Mouse (Mus musculus) thymus, adult 18-20 months (tissue): ENCODE measurements around the gene Ces1f.
"Not testable (repeated sequence)": the region's sequence is repeated elsewhere in the genome, so short reads cannot be mapped to it uniquely, and the experiment has no call there.

Experiments used
- DNase-seq, 2 experiments: peaks; one replicate each; pipeline ENCODE4 v3.0.0; 2022; ENCODE audit warnings: mixed read lengths in 2 of 2

The Ces1f gene

GRCm38 (mm10) chr8:93279556-93279955 lies at the start of gene Ces1f:
Ces1f (minus strand) TSS chr8:93279747.
- DNase-seq: no peak

- DNase-seq: no peak
Observed at GRCm38 (mm10) chr8:93325123-93325522, 45.6 kb upstream of the Ces1f start.

GRCm38 (mm10) chr8:93317031-93317430 lies 37.5 kb upstream of the Ces1f start:
- no peak for DNase-seq

- DNase-seq: no peak
Observed at GRCm38 (mm10) chr8:93315557-93315956, 36.0 kb upstream of the Ces1f start.

- no peak for DNase-seq
Observed at GRCm38 (mm10) chr8:93283896-93284295, 4.3 kb upstream of the Ces1f start.

- DNase-seq: no peak
Observed at GRCm38 (mm10) chr8:93282349-93282748, 2.8 kb upstream of the Ces1f start.

- no peak for DNase-seq
Observed at GRCm38 (mm10) chr8:93278176-93278805, 1.3 kb downstream of the Ces1f start.

- DNase-seq: no peak
Observed at GRCm38 (mm10) chr8:93274609-93275008, 4.9 kb downstream of the Ces1f start.

- no peak for DNase-seq
Observed at GRCm38 (mm10) chr8:93273321-93273720, 6.2 kb downstream of the Ces1f start.

GRCm38 (mm10) chr8:93272686-93273085 lies 6.9 kb downstream of the Ces1f start:
- DNase-seq: no peak

GRCm38 (mm10) chr8:93261436-93261835 lies 18.1 kb downstream of the Ces1f start:
- no peak for DNase-seq

GRCm38 (mm10) chr8:93252400-93252925 lies 27.1 kb downstream of the Ces1f start:
- no peak for DNase-seq

GRCm38 (mm10) chr8:93246057-93246456 lies 33.5 kb downstream of the Ces1f start:
- no peak for DNase-seq

GRCm38 (mm10) chr8:93239884-93240283 lies 39.7 kb downstream of the Ces1f start:
- no peak for DNase-seq

- no peak for DNase-seq
Observed at GRCm38 (mm10) chr8:93235681-93236080, 43.9 kb downstream of the Ces1f start.

- no peak for DNase-seq
Observed at GRCm38 (mm10) chr8:93234706-93235105, 44.8 kb downstream of the Ces1f start.

- no peak for DNase-seq
Observed at GRCm38 (mm10) chr8:93234068-93234467, 45.5 kb downstream of the Ces1f start.

- DNase-seq: no peak
Observed at GRCm38 (mm10) chr8:93229446-93229845, 50.1 kb downstream of the Ces1f start, which contains the start of gene Ces1e. Ces1e (minus strand) TSS chr8:93229619.

- no peak for DNase-seq
Observed at GRCm38 (mm10) chr8:93228673-93229370, 50.7 kb downstream of the Ces1f start.

- not testable (repeated sequence) for DNase-seq
Observed at GRCm38 (mm10) chr8:93226471-93226870, 53.1 kb downstream of the Ces1f start.

- DNase-seq: no peak
Observed at GRCm38 (mm10) chr8:93221896-93222295, 57.7 kb downstream of the Ces1f start.

GRCm38 (mm10) chr8:93217867-93218266 lies 61.7 kb downstream of the Ces1f start:
- no peak for DNase-seq

GRCm38 (mm10) chr8:93217375-93217774 lies 62.2 kb downstream of the Ces1f start:
- DNase-seq: no peak

- no peak for DNase-seq
Observed at GRCm38 (mm10) chr8:93211091-93211490, 68.5 kb downstream of the Ces1f start.
